Mouse (Mus musculus) limb, embryonic 11.5 days (tissue): ENCODE measurements at regions not wholly inside any gene's neighbourhood (a gene's known extent, or its start where the extent isn't known, plus 50 kb on each side); places are given as distances from the start of the nearest gene placed in this dataset.
A peak's percentile ranks its signal among the peaks of the same experiment; 100 is the strongest.

Experiments
- ATAC-seq: fragments of 200-750 bp; cut with Nextera tagmentation; 2 replicates; pipeline ENCODE4 v1.8.0; 2017; ENCODE audit warnings: low read depth; ENCODE audit not compliant: insufficient number of reproducible peaks, low FRiP score, low TSS enrichment
- DNase-seq: peaks from one replicate; pipeline ENCODE4 v3.0.0-alpha.2; 2015; ENCODE audit warnings: low spot score
- H3K27ac ChIP-seq: fragments of 300-500 bp; sonication (generic); replicated peaks from 2 replicates; pipeline ENCODE4 v1.5.1; 2014; ENCODE audit warnings: low read depth, mild to moderate bottlenecking, low read length
- H3K27me3 ChIP-seq: fragments of 300-500 bp; sonication (generic); 2 replicates; pipeline ENCODE4 v1.6.1; 2014; ENCODE audit warnings: mild to moderate bottlenecking, low read length, mixed read lengths; ENCODE audit not compliant: control insufficient read depth, insufficient read depth
- H3K36me3 ChIP-seq: fragments of 300-500 bp; sonication (generic); 2 replicates; pipeline ENCODE4 v1.6.1; 2014; ENCODE audit warnings: mild to moderate bottlenecking, low read length, moderate library complexity, mixed read lengths; ENCODE audit not compliant: control insufficient read depth, insufficient read depth
- H3K4me1 ChIP-seq: fragments of 300-500 bp; sonication (generic); 2 replicates; pipeline ENCODE4 v1.6.1; 2014; ENCODE audit warnings: low read length, mixed read lengths; ENCODE audit not compliant: control insufficient read depth, insufficient read depth
- H3K4me2 ChIP-seq: fragments of 300-500 bp; sonication (generic); 2 replicates; pipeline ENCODE4 v1.6.1; 2014; ENCODE audit warnings: low read depth, mild to moderate bottlenecking, moderate library complexity; ENCODE audit not compliant: severe bottlenecking
- H3K4me3 ChIP-seq: fragments of 300-500 bp; sonication (generic); 2 replicates; pipeline ENCODE4 v1.5.1; 2014; ENCODE audit warnings: low read depth, low read length
- H3K9ac ChIP-seq: fragments of 300-500 bp; sonication (generic); 2 replicates; pipeline ENCODE4 v1.6.1; 2014; ENCODE audit warnings: mild to moderate bottlenecking, low read length
- H3K9me3 ChIP-seq: fragments of 300-500 bp; sonication (generic); 2 replicates; pipeline ENCODE4 v1.6.1; 2016; ENCODE audit warnings: low read length; ENCODE audit not compliant: control insufficient read depth
- WGBS: fragments of 180-500 bp; shearing (Covaris S2); extraction: QIAGEN DNeasy Blood & Tissue Kit; methylation state at CpG from one replicate; pipeline ENCODE4 v1.1.7; 2014; 5-methylcytosine and 5-hydroxymethylcytosine counted together

GRCm38 (mm10) chr5:118891131-118891530 is 330.7 kb downstream of the Med13l start:
- DNase-seq (no peak), ATAC-seq (no peak)
- no peak overlapping the region for H3K4me2 ChIP-seq
- H3K4me1 ChIP-seq, result 0 out of 2 replicates have a peak, but pooled peaks cover 5% of the 10 kb centered on the region
- no peak overlapping the region for H3K9ac ChIP-seq
- H3K27ac ChIP-seq, result no peak overlapping the region
- no peaks in the 10 kb centered on the region for H3K9me3 ChIP-seq
- no peaks in the 10 kb centered on the region for H3K36me3 ChIP-seq
- H3K27me3 ChIP-seq, result no peaks in the 10 kb centered on the region
- WGBS, result 77% methylated on average over 6 of the region's 6 CpGs
- no peak overlapping the region for H3K4me3 ChIP-seq

GRCm38 (mm10) chr5:118908224-118908623 is 347.7 kb downstream of the Med13l start:
- Histone ChIP-seq H3K36me3 (no peaks in the 10 kb centered on the region), H3K4me3 (no peak overlapping the region), H3K9ac (no peak overlapping the region), H3K27ac (no peak overlapping the region), H3K27me3 (no peaks in the 10 kb centered on the region), H3K4me2 (no peak overlapping the region), H3K4me1 (no peaks in the 10 kb centered on the region), H3K9me3 (peaks cover 4% of the 10 kb centered on the region; the same call in 1 of the 2 replicates)
- no peak for DNase-seq
- no peak for ATAC-seq
- 38% methylated on average over 7 of the region's 7 CpGs for WGBS

GRCm38 (mm10) chr5:118909756-118910155 is 349.3 kb downstream of the Med13l start:
- H3K4me3 ChIP-seq, result no peak overlapping the region
- no peaks in the 10 kb centered on the region for H3K4me1 ChIP-seq
- H3K27me3 ChIP-seq, result no peaks in the 10 kb centered on the region
- no peak overlapping the region for H3K4me2 ChIP-seq
- no peak overlapping the region for H3K27ac ChIP-seq
- 79% methylated on average over 6 of the region's 6 CpGs for WGBS
- DNase-seq, result no peak
- no peaks in the 10 kb centered on the region for H3K9me3 ChIP-seq
- no peak for ATAC-seq
- no peak overlapping the region for H3K9ac ChIP-seq
- no peaks in the 10 kb centered on the region for H3K36me3 ChIP-seq

- H3K27ac ChIP-seq, result no peak overlapping the region
- H3K27me3 ChIP-seq, result no peaks in the 10 kb centered on the region
- ATAC-seq, result no peak
- H3K36me3 ChIP-seq, result no peaks in the 10 kb centered on the region
- no peaks in the 10 kb centered on the region; the same call in 1 of the 2 replicates for H3K4me1 ChIP-seq
- 59% methylated on average over 6 of the region's 6 CpGs for WGBS
- DNase-seq, result no peak
- H3K9me3 ChIP-seq, result no peaks in the 10 kb centered on the region
- no peak overlapping the region for H3K4me2 ChIP-seq
- no peak overlapping the region for H3K4me3 ChIP-seq
- no peak overlapping the region for H3K9ac ChIP-seq
Observed at GRCm38 (mm10) chr5:118914191-118914750, 353.8 kb downstream of the Med13l start.

GRCm38 (mm10) chr5:118923357-118923756 is 362.9 kb downstream of the Med13l start:
- H3K27me3 ChIP-seq, result 0 out of 2 replicates have a peak, but pooled peaks cover 7% of the 10 kb centered on the region
- ATAC-seq, result no peak
- H3K4me3 ChIP-seq, result no peak overlapping the region
- no peak overlapping the region for H3K4me2 ChIP-seq
- no peaks in the 10 kb centered on the region for H3K9me3 ChIP-seq
- no peak for DNase-seq
- H3K36me3 ChIP-seq, result no peaks in the 10 kb centered on the region
- no peak overlapping the region for H3K27ac ChIP-seq
- WGBS, result 88% methylated on average over 7 of the region's 7 CpGs
- H3K9ac ChIP-seq, result no peak overlapping the region
- H3K4me1 ChIP-seq, result peaks cover 6% of the 10 kb centered on the region; the same call in 1 of the 2 replicates

GRCm38 (mm10) chr5:118929037-118929436 is 368.6 kb downstream of the Med13l start:
- no peak for DNase-seq

GRCm38 (mm10) chr5:118929990-118930501 is 369.6 kb downstream of the Med13l start:
- Histone ChIP-seq H3K36me3 (no peaks in the 10 kb centered on the region), H3K4me1 (no peaks in the 10 kb centered on the region), H3K9ac (no peak overlapping the region), H3K4me2 (peak overlapping the region; percentile 49), H3K27ac (no peak overlapping the region), H3K4me3 (peak overlapping the region; percentile 5), H3K27me3 (peaks cover 13% of the 10 kb centered on the region; the same call in 1 of the 2 replicates), H3K9me3 (peaks cover 4% of the 10 kb centered on the region; the same call in 1 of the 2 replicates)
- no peak for ATAC-seq
- DNase-seq, result peak; percentile 60
- WGBS, result 6% methylated on average over 21 of the region's 23 CpGs

More at GRCm38 (mm10) chr5:118929037-118929436, 368.6 kb downstream of the Med13l start:
- H3K9me3 ChIP-seq, result peaks cover 4% of the 10 kb centered on the region; the same call in 1 of the 2 replicates
- H3K4me3 ChIP-seq, result no peak overlapping the region
- H3K9ac ChIP-seq, result no peak overlapping the region
- no peak for ATAC-seq
- peaks cover 13% of the 10 kb centered on the region; the same call in 1 of the 2 replicates for H3K27me3 ChIP-seq
- H3K36me3 ChIP-seq, result no peaks in the 10 kb centered on the region
- H3K4me1 ChIP-seq, result no peaks in the 10 kb centered on the region
- WGBS, result 96% methylated on average over 4 of the region's 4 CpGs
- H3K27ac ChIP-seq, result no peak overlapping the region
- no peak overlapping the region for H3K4me2 ChIP-seq

GRCm38 (mm10) chr5:118939336-118940039 is 379.0 kb downstream of the Med13l start:
- H3K9me3 ChIP-seq, result no peaks in the 10 kb centered on the region
- no peak overlapping the region for H3K9ac ChIP-seq
- H3K4me2 ChIP-seq, result no peak overlapping the region
- no peak for ATAC-seq
- no peaks in the 10 kb centered on the region for H3K36me3 ChIP-seq
- H3K27ac ChIP-seq, result no peak overlapping the region
- peaks cover 2% of the 10 kb centered on the region for H3K27me3 ChIP-seq
- H3K4me1 ChIP-seq, result peaks cover 8% of the 10 kb centered on the region
- no peak for DNase-seq
- 82% methylated on average over 12 of the region's 12 CpGs for WGBS
- no peak overlapping the region for H3K4me3 ChIP-seq
